Mouse (Mus musculus) lung, postnatal 36 days (tissue): ENCODE data around the gene Adamtsl4.
"Not testable (repeated sequence)": the region's sequence is repeated elsewhere in the genome, so short reads cannot be mapped to it uniquely, and the experiment has no call there.

ENCODE experiments used
- DNase-seq: peaks from one replicate; pipeline ENCODE4 v3.0.0; 2022; ENCODE audit warnings: mixed read lengths

Gene Adamtsl4

GRCm38 (mm10) chr3:95658868-95659712, 28.6 kb downstream of the Adamtsl4 start:
- peak; percentile 88 for DNase-seq

GRCm38 (mm10) chr3:95658236-95658867, 29.4 kb downstream of the Adamtsl4 start, which contains the start of gene Mcl1:
Gene Mcl1, plus strand, starts transcription at chr3:95658788.
- peak; percentile 96 for DNase-seq

GRCm38 (mm10) chr3:95657711-95658110, 30.0 kb downstream of the Adamtsl4 start:
- no peak for DNase-seq

- DNase-seq = no peak
These were observed 30.6 kb downstream of the Adamtsl4 start for GRCm38 (mm10) chr3:95657108-95657507.

GRCm38 (mm10) chr3:95655437-95655836, 32.3 kb downstream of the Adamtsl4 start:
- peak; percentile 56 for DNase-seq

GRCm38 (mm10) chr3:95654371-95654770, 33.3 kb downstream of the Adamtsl4 start:
- not testable (repeated sequence) for DNase-seq

GRCm38 (mm10) chr3:95653473-95654034, 34.2 kb downstream of the Adamtsl4 start:
- DNase-seq = peak; percentile 91

- no peak for DNase-seq
These were observed 34.8 kb downstream of the Adamtsl4 start for GRCm38 (mm10) chr3:95652871-95653270.

GRCm38 (mm10) chr3:95652204-95652811, 35.4 kb downstream of the Adamtsl4 start:
- DNase-seq = peak; percentile 63

GRCm38 (mm10) chr3:95651391-95652203, 36.1 kb downstream of the Adamtsl4 start:
- DNase-seq = peak; percentile 25

GRCm38 (mm10) chr3:95651033-95651373, 36.7 kb downstream of the Adamtsl4 start:
- DNase-seq = no peak

- peak; percentile 88 for DNase-seq
These were observed 37.3 kb downstream of the Adamtsl4 start for GRCm38 (mm10) chr3:95650276-95651032.

GRCm38 (mm10) chr3:95648016-95648415, 39.7 kb downstream of the Adamtsl4 start:
- no peak for DNase-seq

GRCm38 (mm10) chr3:95645313-95646235, 42.1 kb downstream of the Adamtsl4 start:
- DNase-seq = peak; percentile 86

- DNase-seq = no peak
These were observed 44.6 kb downstream of the Adamtsl4 start for GRCm38 (mm10) chr3:95643097-95643496.

- DNase-seq = no peak
These were observed 48.0 kb downstream of the Adamtsl4 start for GRCm38 (mm10) chr3:95639694-95640093.

GRCm38 (mm10) chr3:95636072-95636471, 51.6 kb downstream of the Adamtsl4 start:
- no peak for DNase-seq

- no peak for DNase-seq
These were observed 52.1 kb downstream of the Adamtsl4 start for GRCm38 (mm10) chr3:95635636-95636035.

- no peak for DNase-seq
These were observed 54.8 kb downstream of the Adamtsl4 start for GRCm38 (mm10) chr3:95632648-95633588.
